Mouse (Mus musculus) liver, embryonic 15.5 days (tissue): ENCODE results near the gene Nras. TPM values are rescaled to one million over a fixed set of nuclear protein-coding genes. Genes with fewer than 3 reads are reported as not detected.

Source experiments
- ATAC-seq: fragments of 200-750 bp; cut with Nextera tagmentation; 2 replicates; pipeline ENCODE4 v1.8.0; 2017; ENCODE audit warnings: moderate number of reproducible peaks, mild to moderate bottlenecking, moderate library complexity; ENCODE audit not compliant: insufficient read depth
- H3K27ac ChIP-seq: fragments of 300-500 bp; sonication (generic); replicated peaks from 2 replicates; pipeline ENCODE4 v1.5.1; 2015; ENCODE audit warnings: mild to moderate bottlenecking, inconsistent platforms
- H3K27me3 ChIP-seq: fragments of 300-500 bp; sonication (generic); 2 replicates; pipeline ENCODE4 v1.6.1; 2015; ENCODE audit warnings: mild to moderate bottlenecking, inconsistent platforms
- H3K36me3 ChIP-seq: fragments of 300-500 bp; sonication (generic); replicated peaks from 2 replicates; pipeline ENCODE4 v1.6.1; 2015; ENCODE audit warnings: moderate library complexity, mild to moderate bottlenecking, inconsistent platforms
- H3K4me1 ChIP-seq: fragments of 300-500 bp; sonication (generic); replicated peaks from 2 replicates; pipeline ENCODE4 v1.6.1; 2015; ENCODE audit warnings: inconsistent platforms
- H3K4me2 ChIP-seq: fragments of 300-500 bp; sonication (generic); 2 replicates; pipeline ENCODE4 v1.6.1; 2015; ENCODE audit warnings: moderate library complexity, mild to moderate bottlenecking, inconsistent platforms
- H3K4me3 ChIP-seq: fragments of 300-500 bp; sonication (generic); replicated peaks from 2 replicates; pipeline ENCODE4 v1.5.1; 2015; ENCODE audit warnings: mild to moderate bottlenecking, inconsistent platforms
- H3K9ac ChIP-seq: fragments of 300-500 bp; sonication (generic); 2 replicates; pipeline ENCODE4 v1.6.1; 2015; ENCODE audit warnings: moderate library complexity, mild to moderate bottlenecking, inconsistent platforms
- H3K9me3 ChIP-seq: fragments of 300-500 bp; sonication (generic); replicated peaks from 2 replicates; pipeline ENCODE4 v1.6.1; 2016; ENCODE audit warnings: inconsistent platforms
- WGBS: fragments of 180-500 bp; shearing (Covaris S2); methylation state at CpG from one replicate; pipeline ENCODE4 v1.1.7; 2015; ENCODE audit warnings: mixed read lengths; ENCODE audit not compliant: insufficient replicate concordance; 5-methylcytosine and 5-hydroxymethylcytosine counted together
- polyA plus RNA-seq: library from polyadenylated mRNA; unstranded; fragments of >200 nt; fragmentation: Nextera tagmentation; extraction: Ambion mirVana; gene quantifications from 2 replicates; pipeline ENCODE4 v1.2.1, GENCODE M21; 2015

Gene Nras
- polyA plus RNA-seq: 32.7 and 37.1 TPM in 2 replicates

DNA sequence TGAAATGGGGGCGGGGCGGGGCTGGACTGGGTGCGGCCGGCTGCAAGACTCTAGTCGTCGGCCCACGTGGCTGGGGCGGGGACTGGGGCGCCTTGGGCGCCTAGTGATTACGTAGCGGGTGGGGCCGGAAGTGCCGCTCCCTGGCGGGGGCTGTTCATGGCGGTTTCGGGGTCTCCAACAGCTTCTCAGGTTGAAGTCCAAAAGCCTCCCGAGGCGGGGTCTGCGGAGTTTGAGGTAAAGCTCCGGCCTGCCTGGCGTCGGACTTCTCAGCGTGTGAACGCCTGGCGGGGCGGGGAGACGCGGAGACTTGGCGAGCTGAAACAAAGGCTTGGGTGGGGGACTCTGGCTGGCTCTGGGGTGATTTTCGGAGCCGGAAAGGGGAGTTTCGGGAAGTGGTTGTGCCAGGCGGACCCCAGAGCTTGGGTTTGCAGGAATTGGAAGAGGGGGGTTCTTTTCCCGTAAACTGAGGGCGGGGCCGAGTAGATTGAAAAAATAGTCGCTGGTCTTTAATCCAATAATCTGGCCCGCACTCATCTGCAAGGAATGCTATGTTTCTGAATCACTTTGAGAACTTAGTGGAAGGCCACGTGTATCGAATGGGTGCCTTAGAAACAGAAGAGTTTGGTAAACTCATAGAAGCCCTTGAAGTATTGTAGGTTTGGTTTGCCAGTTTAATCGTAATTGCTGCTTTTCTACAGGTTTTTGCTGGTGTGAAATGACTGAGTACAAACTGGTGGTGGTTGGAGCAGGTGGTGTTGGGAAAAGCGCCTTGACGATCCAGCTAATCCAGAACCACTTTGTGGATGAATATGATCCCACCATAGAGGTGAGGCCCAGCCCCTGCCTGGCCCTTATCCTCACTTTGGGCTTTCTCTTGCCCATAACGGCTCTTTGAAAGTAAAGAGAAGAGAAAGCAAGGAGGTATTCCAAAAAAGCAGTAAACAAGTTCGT is at the start of gene Nras:
Gene Nras, plus strand, starts transcription at position 79 of the 951 bp plus-strand sequence.
- peaks cover 8% of the 10 kb centered on the region for H3K4me1 ChIP-seq
- peak; percentile 97 for ATAC-seq
- no peaks in the 10 kb centered on the region for H3K9me3 ChIP-seq
- peak within 1 kb of the TSS; percentile 76 for H3K9ac ChIP-seq
- H3K4me2 ChIP-seq: peak within 1 kb of the TSS; percentile 69
- H3K27me3 ChIP-seq: no peaks in the 10 kb centered on the region
- 1% methylated on average over 46 of the region's 46 CpGs for WGBS
- peak within 1 kb of the TSS; percentile 83 for H3K27ac ChIP-seq
- peak within 1 kb of the TSS; percentile 87 for H3K4me3 ChIP-seq
- peaks cover 68% of the 10 kb centered on the region for H3K36me3 ChIP-seq

DNA sequence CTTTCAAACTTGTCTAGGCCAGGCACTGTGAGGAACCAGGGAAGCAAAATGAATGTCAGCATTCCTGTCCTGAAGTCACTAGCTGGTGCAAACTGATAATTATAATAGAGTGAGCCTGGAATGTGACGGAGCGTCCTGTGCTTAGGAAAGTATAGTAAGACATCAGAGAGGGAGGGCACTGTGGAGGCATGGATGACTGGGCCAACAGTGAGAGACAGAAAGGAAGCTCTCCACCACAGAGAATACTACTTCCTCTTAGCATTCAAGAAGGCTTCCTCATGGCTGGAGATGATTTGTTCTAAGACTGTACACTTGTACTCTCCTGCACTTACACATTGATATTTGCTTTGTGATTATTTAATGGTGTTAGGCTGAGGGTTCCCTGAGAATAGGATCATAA is 40.7 kb upstream of the Nras start:
- 36% methylated on average over 2 of the region's 2 CpGs for WGBS
- Histone ChIP-seq H3K4me2 (no peak overlapping the region), H3K27me3 (no peaks in the 10 kb centered on the region), H3K9ac (no peak overlapping the region), H3K36me3 (no peaks in the 10 kb centered on the region), H3K27ac (no peak overlapping the region), H3K4me1 (peaks cover 21% of the 10 kb centered on the region), H3K4me3 (no peak overlapping the region), H3K9me3 (no peaks in the 10 kb centered on the region)
- no peak for ATAC-seq

DNA sequence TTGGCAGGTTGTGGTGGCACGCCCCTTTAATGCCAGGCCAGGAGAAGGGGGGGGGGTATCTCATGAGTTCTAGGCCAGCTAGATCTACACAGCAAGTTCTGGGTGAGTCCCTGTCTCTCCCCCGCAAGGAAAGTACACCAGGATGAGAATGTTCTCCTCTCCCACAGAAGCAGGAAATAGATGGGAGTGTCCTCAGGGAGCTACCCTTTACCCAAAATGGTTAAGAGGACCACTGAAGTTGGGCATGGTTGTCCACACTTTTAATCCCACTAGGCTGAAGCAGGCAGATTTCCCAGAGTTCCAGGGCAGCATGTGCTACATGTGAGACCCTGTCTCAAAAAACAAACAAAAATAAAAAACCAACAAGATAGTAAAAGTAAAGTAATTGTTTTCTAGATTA is 38.6 kb upstream of the Nras start:
- no peaks in the 10 kb centered on the region; the same call in 1 of the 2 replicates for H3K36me3 ChIP-seq
- no peaks in the 10 kb centered on the region for H3K9me3 ChIP-seq
- 61% methylated on average over 2 of the region's 2 CpGs for WGBS
- H3K4me3 ChIP-seq: peak overlapping the region; percentile 94
- peak overlapping the region; percentile 81 for H3K4me2 ChIP-seq
- H3K9ac ChIP-seq: 0 out of 2 replicates have a peak overlapping the region, but pooled peaks have one; percentile 54
- H3K4me1 ChIP-seq: peaks cover 32% of the 10 kb centered on the region
- ATAC-seq: no peak
- no peaks in the 10 kb centered on the region for H3K27me3 ChIP-seq
- peak overlapping the region; percentile 92 for H3K27ac ChIP-seq

DNA sequence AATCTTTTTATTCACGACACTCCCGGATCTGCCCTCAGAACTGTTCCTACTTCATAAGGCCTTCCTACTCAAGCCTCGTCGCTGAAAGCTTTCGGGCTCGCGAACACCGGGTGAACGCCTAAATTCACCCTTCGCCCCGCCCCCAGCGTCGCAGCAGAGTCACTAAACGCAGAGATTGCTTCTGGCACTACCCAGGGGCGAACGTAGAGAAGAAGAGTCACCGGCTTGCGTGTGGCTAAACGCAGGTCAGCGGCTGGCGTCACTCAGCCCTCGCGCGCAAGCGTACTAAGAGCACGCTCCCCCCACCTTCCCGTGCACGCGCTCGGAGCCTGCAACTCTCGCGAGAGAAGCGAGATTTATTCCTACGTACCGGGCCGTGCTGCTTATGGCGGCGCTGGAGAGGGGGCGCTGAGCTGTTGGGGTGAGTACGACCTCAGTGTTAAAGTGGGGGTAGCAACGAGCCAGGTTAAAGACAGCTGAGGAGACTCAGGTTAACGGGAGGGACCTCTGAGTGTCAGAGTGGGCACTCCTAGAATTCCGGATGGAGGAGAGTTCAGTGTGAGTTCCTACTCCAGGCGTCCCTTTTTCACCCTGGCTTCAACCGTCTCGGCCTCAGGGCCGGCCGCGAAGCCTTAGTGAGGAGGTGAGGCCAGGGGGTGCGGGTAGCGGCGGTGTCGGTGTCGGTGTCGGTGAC is 37.7 kb upstream of the Nras start, which contains the start of gene Csde1:
Gene Csde1, plus strand, starts transcription at position 178 of the 694 bp plus-strand sequence.
- Histone ChIP-seq H3K27me3 (no peaks in the 10 kb centered on the region), H3K9me3 (no peaks in the 10 kb centered on the region), H3K27ac (peak within 1 kb of the TSS; percentile 92), H3K4me2 (peak within 1 kb of the TSS; percentile 81), H3K36me3 (no peaks in the 10 kb centered on the region; the same call in 1 of the 2 replicates), H3K4me1 (peaks cover 39% of the 10 kb centered on the region), H3K4me3 (peak within 1 kb of the TSS; percentile 94), H3K9ac (peak within 1 kb of the TSS; percentile 94)
- peak; percentile 91 for ATAC-seq
- WGBS: under 1% methylated on average over 55 of the region's 55 CpGs

DNA sequence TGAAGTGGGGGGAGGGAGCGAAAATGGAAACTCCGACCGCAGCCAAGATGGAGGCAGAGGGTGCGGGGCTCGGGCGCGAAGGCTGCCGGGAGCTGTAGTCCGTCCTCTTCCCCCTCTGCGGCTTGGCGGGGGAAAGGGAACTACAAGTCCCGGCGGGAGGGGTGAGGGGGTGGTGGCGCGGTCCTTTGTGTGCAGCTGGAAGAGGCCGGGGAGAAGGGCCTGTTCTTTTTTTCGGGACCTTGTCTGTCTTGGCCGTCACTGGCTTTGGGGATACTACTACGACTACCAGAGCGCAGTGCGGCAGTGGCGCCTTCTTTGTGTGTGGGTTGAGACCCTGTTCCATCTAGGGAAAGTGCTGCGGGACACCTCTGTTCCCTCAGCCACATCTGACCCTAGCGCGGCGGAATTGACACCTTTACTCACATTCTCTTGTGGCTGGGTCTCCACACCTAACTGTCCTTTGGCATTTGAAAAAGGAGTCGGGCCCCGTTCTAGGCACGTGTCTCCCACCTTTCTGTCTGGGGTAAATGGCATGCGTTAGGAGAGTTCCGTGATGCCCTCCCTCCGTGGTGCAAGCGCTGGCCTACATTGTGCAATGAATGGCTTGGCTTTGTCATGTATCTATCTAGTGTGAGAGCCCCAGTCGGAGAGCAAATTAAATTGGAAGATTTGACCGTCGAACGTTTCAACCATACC is 37.0 kb upstream of the Nras start:
- Histone ChIP-seq H3K27ac (peak overlapping the region; percentile 92), H3K9me3 (no peaks in the 10 kb centered on the region), H3K4me3 (peak overlapping the region; percentile 94), H3K27me3 (no peaks in the 10 kb centered on the region), H3K4me1 (peaks cover 44% of the 10 kb centered on the region), H3K4me2 (peak overlapping the region; percentile 81), H3K9ac (peak overlapping the region; percentile 94), H3K36me3 (no peaks in the 10 kb centered on the region; the same call in 1 of the 2 replicates)
- under 1% methylated on average over 35 of the region's 37 CpGs for WGBS
- ATAC-seq: peak; percentile 90

DNA sequence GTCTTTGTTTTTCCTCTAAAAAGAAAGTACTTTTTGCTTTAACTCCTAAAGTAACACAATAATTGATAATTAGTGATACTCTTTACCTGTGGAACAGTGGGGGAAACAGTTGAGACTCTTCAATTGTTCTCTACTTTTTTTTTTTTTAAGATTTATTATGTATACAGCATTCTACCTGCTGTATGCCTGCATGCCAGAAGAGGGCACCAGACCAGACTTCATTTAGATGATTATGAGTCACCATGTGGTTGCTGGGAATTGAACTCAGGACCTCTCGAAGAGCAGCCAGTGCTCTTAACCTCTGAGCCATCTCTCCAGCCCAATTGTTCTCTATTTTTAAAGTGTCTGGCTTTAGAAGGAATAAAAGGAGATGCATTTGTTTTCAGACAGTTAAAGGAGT is 31.9 kb upstream of the Nras start:
- no peak for ATAC-seq
- WGBS: 51% methylated on average over 1 of the region's 1 CpGs
- H3K9ac ChIP-seq: no peak overlapping the region

DNA sequence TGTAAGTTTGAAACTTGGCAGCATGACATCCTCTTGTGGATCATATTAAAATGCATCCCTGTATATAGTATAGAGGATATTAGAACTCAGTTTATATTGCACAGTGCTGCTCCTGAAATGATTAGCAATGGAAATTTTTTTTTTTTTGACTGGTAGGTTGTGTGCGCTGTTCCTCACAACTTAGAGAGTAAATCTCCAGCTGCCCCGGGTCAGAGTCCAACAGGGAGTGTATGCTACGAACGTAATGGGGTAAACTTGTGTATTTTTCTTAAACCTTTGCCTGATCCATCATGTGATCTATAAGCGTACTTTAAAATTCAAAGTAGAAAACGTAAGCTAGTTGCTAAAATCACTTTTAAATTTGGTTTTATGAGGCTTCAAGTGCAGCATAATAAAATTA is 17.8 kb upstream of the Nras start:
- H3K4me1 ChIP-seq: no peaks in the 10 kb centered on the region
- no peak overlapping the region for H3K4me3 ChIP-seq
- H3K4me2 ChIP-seq: no peak overlapping the region
- no peak for ATAC-seq
- H3K36me3 ChIP-seq: peaks cover 69% of the 10 kb centered on the region
- no peak overlapping the region for H3K9ac ChIP-seq
- WGBS: 80% methylated on average over 6 of the region's 6 CpGs
- H3K27me3 ChIP-seq: no peaks in the 10 kb centered on the region
- H3K27ac ChIP-seq: no peak overlapping the region
- H3K9me3 ChIP-seq: no peaks in the 10 kb centered on the region

More for the DNA sequence above, 31.9 kb upstream of the Nras start:
- Histone ChIP-seq H3K9me3 (no peaks in the 10 kb centered on the region), H3K4me1 (peaks cover 34% of the 10 kb centered on the region), H3K4me3 (no peak overlapping the region), H3K27me3 (no peaks in the 10 kb centered on the region), H3K27ac (no peak overlapping the region), H3K36me3 (peaks cover 28% of the 10 kb centered on the region), H3K4me2 (no peak overlapping the region)

DNA sequence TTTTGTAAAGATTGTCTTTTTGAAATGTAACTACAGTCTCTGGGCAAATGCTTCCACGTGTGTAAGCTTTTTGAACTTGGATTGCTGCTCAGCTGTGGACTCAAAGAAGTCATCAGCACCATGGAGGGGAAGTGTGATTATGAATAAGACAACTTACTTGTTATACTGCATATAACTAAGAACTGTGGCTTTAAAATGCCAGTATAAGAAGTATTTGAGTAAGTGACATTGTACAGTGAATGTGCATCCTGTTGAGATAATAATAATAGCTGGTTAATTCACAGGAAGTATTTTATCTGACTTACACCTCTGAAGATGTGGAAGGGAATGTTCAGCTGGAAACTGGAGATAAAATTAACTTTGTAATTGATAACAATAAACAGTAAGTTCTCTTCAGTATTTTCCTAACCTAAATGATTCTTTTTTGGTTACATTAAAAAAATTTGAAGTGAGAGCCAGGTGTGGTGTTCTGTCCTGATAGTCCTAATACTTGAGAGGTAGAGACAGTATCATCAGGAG is 17.2 kb upstream of the Nras start:
- H3K27ac ChIP-seq: no peak overlapping the region
- H3K9me3 ChIP-seq: no peaks in the 10 kb centered on the region
- no peak for ATAC-seq
- no peaks in the 10 kb centered on the region for H3K27me3 ChIP-seq
- no peaks in the 10 kb centered on the region for H3K4me1 ChIP-seq
- no peak overlapping the region for H3K4me3 ChIP-seq
- 72% methylated on average over 1 of the region's 1 CpGs for WGBS
- H3K9ac ChIP-seq: no peak overlapping the region
- H3K36me3 ChIP-seq: peaks cover 76% of the 10 kb centered on the region
- no peak overlapping the region for H3K4me2 ChIP-seq

DNA sequence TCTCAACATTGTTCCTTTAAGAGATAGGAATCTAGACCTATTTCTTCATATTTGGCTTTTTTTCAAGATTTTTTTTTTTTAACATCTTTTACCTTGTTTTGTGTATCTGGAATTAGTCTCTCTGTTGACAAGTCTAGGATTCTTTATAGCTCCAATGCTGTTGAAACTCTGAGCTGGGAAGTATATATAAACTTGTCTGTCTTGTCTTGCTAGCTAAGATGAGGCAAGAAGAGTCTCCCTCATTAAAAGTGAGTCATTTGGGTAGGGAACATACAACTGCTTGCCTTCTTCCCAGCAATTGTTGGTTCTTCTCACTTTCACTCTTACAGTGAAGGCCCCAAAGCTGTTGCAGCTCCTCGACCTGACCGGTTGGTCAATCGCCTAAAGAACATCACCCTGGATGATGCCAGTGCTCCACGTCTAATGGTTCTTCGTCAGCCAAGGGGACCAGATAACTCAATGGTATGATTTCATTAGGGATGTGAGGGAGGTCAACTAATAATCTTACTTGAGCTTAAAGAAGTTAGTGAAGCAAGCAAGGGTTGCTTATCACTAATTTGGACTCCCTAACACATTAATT is 2.0 kb upstream of the Nras start:
- H3K9ac ChIP-seq: no peak overlapping the region
- H3K4me3 ChIP-seq: no peak overlapping the region
- no peak overlapping the region for H3K4me2 ChIP-seq
- H3K9me3 ChIP-seq: no peaks in the 10 kb centered on the region
- peaks cover 65% of the 10 kb centered on the region for H3K36me3 ChIP-seq
- peaks cover 8% of the 10 kb centered on the region for H3K4me1 ChIP-seq
- no peak for ATAC-seq
- WGBS: 83% methylated on average over 5 of the region's 5 CpGs
- H3K27ac ChIP-seq: no peak overlapping the region
- no peaks in the 10 kb centered on the region for H3K27me3 ChIP-seq

DNA sequence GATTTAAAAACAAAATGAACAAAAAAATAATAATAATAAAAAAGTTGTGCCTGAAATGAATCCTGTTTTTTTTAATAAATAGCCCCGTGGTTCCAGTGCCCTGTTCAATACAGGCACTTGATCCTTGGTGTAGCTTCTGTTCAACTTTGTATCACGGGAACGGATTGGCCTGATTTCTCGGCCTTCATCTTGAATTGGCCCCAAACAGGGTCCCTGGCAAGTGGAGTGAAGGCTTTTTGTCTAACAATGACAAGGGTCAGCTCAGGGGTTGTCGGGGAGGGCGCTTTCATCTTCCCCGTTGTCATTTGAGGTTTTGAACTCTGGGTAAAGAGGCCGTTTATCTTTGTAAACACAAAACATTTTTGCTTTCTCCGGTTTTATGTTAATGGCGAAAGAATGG is 333 bp upstream of the Nras start:
- peak overlapping the region; percentile 69 for H3K4me2 ChIP-seq
- H3K4me1 ChIP-seq: peaks cover 8% of the 10 kb centered on the region
- peaks cover 66% of the 10 kb centered on the region for H3K36me3 ChIP-seq
- peak; percentile 26 for ATAC-seq
- no peaks in the 10 kb centered on the region for H3K9me3 ChIP-seq
- peak overlapping the region; percentile 87 for H3K4me3 ChIP-seq
- H3K27me3 ChIP-seq: no peaks in the 10 kb centered on the region
- WGBS: 6% methylated on average over 10 of the region's 10 CpGs
- H3K27ac ChIP-seq: peak overlapping the region; percentile 83; the same call in 1 of the 2 replicates
- no peak overlapping the region for H3K9ac ChIP-seq
